Mouse (Mus musculus) heart, embryonic 12.5 days (tissue): ENCODE measurements at regions not wholly inside any gene's neighbourhood (a gene's known extent, or its start where the extent isn't known, plus 50 kb on each side); places are given as distances from the start of the nearest gene placed in this dataset.

Source experiments
- ATAC-seq: fragments of 200-750 bp; cut with Nextera tagmentation; 2 replicates; pipeline ENCODE4 v1.8.0; 2017; ENCODE audit warnings: moderate TSS enrichment, moderate library complexity; ENCODE audit not compliant: insufficient number of reproducible peaks, low FRiP score
- H3K27ac ChIP-seq: fragments of 300-500 bp; sonication (generic); 2 replicates; pipeline ENCODE4 v1.5.1; 2016; ENCODE audit warnings: mild to moderate bottlenecking, moderate library complexity; ENCODE audit not compliant: poor library complexity, severe bottlenecking
- H3K27me3 ChIP-seq: fragments of 300-500 bp; sonication (generic); replicated peaks from 2 replicates; pipeline ENCODE4 v1.6.1; 2016; ENCODE audit warnings: mild to moderate bottlenecking, moderate library complexity
- H3K36me3 ChIP-seq: fragments of 300-500 bp; sonication (generic); 2 replicates; pipeline ENCODE4 v1.6.1; 2016; ENCODE audit warnings: mild to moderate bottlenecking, moderate library complexity
- H3K4me1 ChIP-seq: fragments of 300-500 bp; sonication (generic); replicated peaks from 2 replicates; pipeline ENCODE4 v1.6.1; 2016; ENCODE audit warnings: mild to moderate bottlenecking
- H3K4me2 ChIP-seq: fragments of 300-500 bp; sonication (generic); 2 replicates; pipeline ENCODE4 v1.6.1; 2016; ENCODE audit warnings: mild to moderate bottlenecking, moderate library complexity
- H3K4me3 ChIP-seq: fragments of 300-500 bp; sonication (generic); 2 replicates; pipeline ENCODE4 v1.5.1; 2016; ENCODE audit warnings: mild to moderate bottlenecking
- H3K9ac ChIP-seq: fragments of 300-500 bp; sonication (generic); 2 replicates; pipeline ENCODE4 v1.6.1; 2016; ENCODE audit warnings: mild to moderate bottlenecking, moderate library complexity
- H3K9me3 ChIP-seq: fragments of 300-500 bp; sonication (generic); replicated peaks from 2 replicates; pipeline ENCODE4 v1.6.1; 2016; ENCODE audit warnings: mild to moderate bottlenecking, moderate library complexity
- WGBS: fragments of 180-500 bp; shearing (Covaris S2); methylation state at CpG from one replicate; pipeline ENCODE4 v1.1.7; 2016; 5-methylcytosine and 5-hydroxymethylcytosine counted together

DNA sequence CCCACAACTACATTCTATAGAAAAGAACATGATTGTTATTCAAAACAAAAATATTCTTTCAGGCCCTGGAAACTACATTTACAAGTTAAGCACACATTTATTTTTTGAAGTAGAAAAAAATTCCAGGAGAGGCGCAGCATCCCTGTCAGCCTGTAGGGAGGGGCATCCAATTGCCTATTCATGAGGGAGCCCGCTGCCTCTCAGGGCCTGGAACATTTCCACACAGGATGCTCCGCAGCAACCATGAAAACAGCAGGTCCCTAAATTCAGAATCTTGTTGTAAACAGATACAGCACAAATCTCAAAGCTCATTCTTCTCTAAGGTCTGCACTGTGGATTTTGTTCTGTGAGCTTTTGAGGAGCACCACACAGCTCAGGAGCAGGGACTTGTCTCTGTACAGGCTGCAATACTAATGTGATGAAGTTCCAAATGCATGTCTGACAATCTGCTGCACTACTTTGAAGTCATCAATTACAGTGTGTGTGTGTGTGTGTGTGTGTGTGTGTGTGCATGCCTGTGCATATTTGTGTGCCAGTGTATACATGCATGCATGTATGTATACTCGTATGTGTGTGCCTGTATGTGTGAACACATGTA lies 121.4 kb upstream of the Spaca1 start:
- ATAC-seq: no peak
- Histone ChIP-seq H3K4me3 (no peak overlapping the region), H3K4me1 (0 out of 2 replicates have a peak, but pooled peaks cover 3% of the 10 kb centered on the region), H3K27me3 (no peaks in the 10 kb centered on the region), H3K9ac (no peak overlapping the region), H3K36me3 (no peaks in the 10 kb centered on the region), H3K27ac (no peak overlapping the region), H3K9me3 (no peaks in the 10 kb centered on the region), H3K4me2 (no peak overlapping the region)
- 69% methylated on average over 4 of the region's 4 CpGs for WGBS

- Histone ChIP-seq H3K4me2 (no peak overlapping the region), H3K4me1 (0 out of 2 replicates have a peak, but pooled peaks cover 3% of the 10 kb centered on the region), H3K9me3 (no peaks in the 10 kb centered on the region), H3K36me3 (no peaks in the 10 kb centered on the region), H3K4me3 (no peak overlapping the region), H3K9ac (no peak overlapping the region), H3K27ac (no peak overlapping the region), H3K27me3 (no peaks in the 10 kb centered on the region)
- no peak for ATAC-seq
- WGBS: 60% methylated on average over 3 of the region's 3 CpGs
Measured at GRCm38 (mm10) chr4:34172000-34172399, 122.0 kb upstream of the Spaca1 start.

DNA sequence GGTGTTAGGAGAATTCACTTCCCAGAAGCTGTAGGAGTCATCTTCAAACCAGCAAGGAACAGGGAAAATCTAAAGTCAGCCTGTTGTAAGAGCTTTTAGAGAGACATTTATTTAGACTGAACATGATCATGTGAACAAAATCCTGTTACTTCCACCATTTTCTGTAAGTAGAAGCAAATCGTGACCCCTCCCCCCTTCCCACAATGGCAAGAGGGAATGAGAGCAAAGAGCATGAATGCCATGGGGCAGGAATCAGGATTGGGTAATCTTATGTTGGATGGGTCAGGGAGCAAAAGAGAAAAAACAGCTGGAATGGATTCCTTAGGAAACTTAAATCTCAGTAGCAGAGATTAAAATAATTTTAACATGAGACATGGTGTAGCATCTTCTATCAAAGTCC lies 127.4 kb upstream of the Spaca1 start:
- WGBS: 74% methylated on average over 1 of the region's 1 CpGs
- Histone ChIP-seq H3K27me3 (no peaks in the 10 kb centered on the region), H3K9ac (no peak overlapping the region), H3K27ac (no peak overlapping the region), H3K4me3 (no peak overlapping the region), H3K4me2 (no peak overlapping the region), H3K9me3 (no peaks in the 10 kb centered on the region), H3K36me3 (no peaks in the 10 kb centered on the region), H3K4me1 (no peaks in the 10 kb centered on the region)
- ATAC-seq: no peak

DNA sequence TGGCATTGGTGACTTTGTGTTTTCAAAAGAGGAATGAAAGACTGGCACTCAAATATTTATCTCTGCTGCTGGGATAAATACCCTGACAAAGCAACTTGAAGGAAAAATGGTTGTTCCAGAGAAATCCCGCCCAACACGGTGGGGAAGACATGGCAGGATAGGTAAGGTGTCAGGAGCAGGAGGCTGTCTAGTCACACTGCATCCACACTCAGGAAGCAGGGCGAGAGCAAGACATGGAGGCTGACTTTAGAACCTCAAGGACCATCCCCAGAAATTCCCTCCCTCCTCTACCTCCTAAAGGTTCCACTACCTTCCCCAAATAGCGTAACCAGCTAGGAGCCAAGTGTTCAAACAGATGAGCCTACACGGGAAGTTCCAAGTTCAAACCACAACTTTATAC lies 136.5 kb upstream of the Spaca1 start:
- H3K27ac ChIP-seq: no peak overlapping the region
- H3K4me1 ChIP-seq: no peaks in the 10 kb centered on the region
- H3K36me3 ChIP-seq: no peaks in the 10 kb centered on the region
- no peak overlapping the region for H3K4me2 ChIP-seq
- WGBS: 84% methylated on average over 5 of the region's 5 CpGs
- no peak overlapping the region for H3K9ac ChIP-seq
- H3K4me3 ChIP-seq: no peak overlapping the region
- no peaks in the 10 kb centered on the region for H3K9me3 ChIP-seq
- no peak for ATAC-seq
- no peaks in the 10 kb centered on the region for H3K27me3 ChIP-seq

GRCm38 (mm10) chr4:34203193-34203848 lies 153.3 kb upstream of the Spaca1 start:
- Histone ChIP-seq H3K4me1 (no peaks in the 10 kb centered on the region), H3K27ac (no peak overlapping the region), H3K9me3 (no peaks in the 10 kb centered on the region), H3K27me3 (no peaks in the 10 kb centered on the region), H3K4me2 (no peak overlapping the region), H3K9ac (no peak overlapping the region), H3K36me3 (no peaks in the 10 kb centered on the region), H3K4me3 (no peak overlapping the region)
- no peak for ATAC-seq
- WGBS: 81% methylated on average over 10 of the region's 10 CpGs

DNA sequence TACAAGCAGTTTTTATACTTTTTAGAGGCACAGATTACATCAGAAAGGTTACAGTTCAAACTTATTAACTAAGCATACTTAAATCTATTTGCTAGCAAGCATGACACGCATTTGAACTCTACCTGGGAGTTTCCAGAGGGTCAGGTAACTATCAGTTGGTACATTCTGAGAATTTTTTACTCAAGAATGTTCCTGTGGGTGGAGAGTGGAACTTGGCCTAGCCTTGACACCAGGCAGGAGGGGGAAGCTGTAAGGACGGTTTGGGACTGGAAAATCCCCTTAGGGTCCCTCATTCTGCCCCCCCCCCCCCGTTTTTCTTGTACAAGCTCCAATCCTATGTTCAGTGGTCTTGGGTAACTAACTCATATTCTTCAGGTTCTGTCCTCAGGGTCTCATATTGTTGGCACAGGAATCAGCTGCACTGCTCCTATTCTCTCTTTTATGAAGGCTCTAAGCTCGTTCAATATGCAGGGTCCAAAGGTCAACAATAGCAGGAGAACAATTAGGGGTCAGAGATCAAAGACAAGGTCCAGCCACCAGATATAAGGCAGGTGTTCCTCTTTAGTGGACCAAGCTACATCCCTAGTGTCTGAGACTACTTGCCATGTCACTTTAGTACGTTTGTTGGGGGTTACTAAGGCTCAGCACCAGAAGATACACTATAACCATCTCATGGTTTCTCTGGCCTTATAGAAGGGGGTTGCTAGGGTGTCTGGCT lies 159.3 kb upstream of the Spaca1 start:
- no peaks in the 10 kb centered on the region for H3K4me1 ChIP-seq
- H3K36me3 ChIP-seq: no peaks in the 10 kb centered on the region
- WGBS: 56% methylated on average over 5 of the region's 5 CpGs
- no peak overlapping the region for H3K9ac ChIP-seq
- no peak for ATAC-seq
- H3K27me3 ChIP-seq: no peaks in the 10 kb centered on the region
- no peak overlapping the region for H3K4me2 ChIP-seq
- no peaks in the 10 kb centered on the region for H3K9me3 ChIP-seq
- no peak overlapping the region for H3K4me3 ChIP-seq
- H3K27ac ChIP-seq: no peak overlapping the region

DNA sequence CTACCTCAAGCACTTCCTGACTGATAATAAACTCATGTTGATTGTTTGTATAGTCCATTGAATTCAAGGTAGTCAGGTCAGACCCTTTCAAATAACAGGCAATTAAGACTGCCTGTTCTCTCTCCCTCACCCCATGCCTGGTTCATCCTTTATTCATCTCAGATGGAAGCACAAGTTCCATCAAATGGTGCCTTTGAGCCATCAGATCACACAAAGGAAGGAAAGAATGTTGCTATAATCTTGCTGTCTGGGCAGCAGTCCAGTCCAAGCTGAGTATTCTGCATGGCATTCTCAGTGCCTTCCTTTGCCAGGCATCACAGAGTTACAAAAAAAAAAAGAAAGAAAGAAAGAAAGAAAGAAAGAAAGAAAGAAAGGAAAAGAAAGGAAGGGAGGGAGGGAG lies 163.7 kb upstream of the Spaca1 start:
- H3K9me3 ChIP-seq: no peaks in the 10 kb centered on the region
- no peak overlapping the region for H3K4me3 ChIP-seq
- H3K4me1 ChIP-seq: no peaks in the 10 kb centered on the region
- no peak for ATAC-seq
- H3K27me3 ChIP-seq: no peaks in the 10 kb centered on the region
- H3K9ac ChIP-seq: no peak overlapping the region
- H3K4me2 ChIP-seq: no peak overlapping the region
- no peaks in the 10 kb centered on the region for H3K36me3 ChIP-seq
- H3K27ac ChIP-seq: no peak overlapping the region

DNA sequence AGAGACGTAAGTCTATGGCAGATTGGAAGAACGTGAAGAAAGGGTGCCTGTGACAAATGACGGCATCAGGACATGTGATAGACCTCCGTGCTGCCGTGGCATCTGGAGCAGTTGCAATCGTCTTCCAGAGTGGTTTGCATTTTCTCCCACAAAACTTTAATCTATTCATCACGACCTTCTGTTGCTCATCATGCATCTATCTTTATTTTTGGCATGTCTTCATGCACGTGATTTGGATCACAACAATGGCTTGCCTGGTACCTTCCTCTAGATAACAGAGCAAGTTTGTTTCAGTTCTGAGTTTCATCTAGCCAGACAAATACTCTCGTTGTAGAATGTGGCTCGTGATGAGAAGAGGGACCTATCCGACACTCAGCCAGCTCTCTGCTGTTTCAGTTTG lies 164.4 kb upstream of the Spaca1 start:
- Histone ChIP-seq H3K27ac (no peak overlapping the region), H3K36me3 (no peaks in the 10 kb centered on the region), H3K9ac (no peak overlapping the region), H3K9me3 (no peaks in the 10 kb centered on the region), H3K4me1 (no peaks in the 10 kb centered on the region), H3K4me2 (no peak overlapping the region), H3K4me3 (no peak overlapping the region), H3K27me3 (no peaks in the 10 kb centered on the region)
- 63% methylated on average over 11 of the region's 11 CpGs for WGBS
- no peak for ATAC-seq

DNA sequence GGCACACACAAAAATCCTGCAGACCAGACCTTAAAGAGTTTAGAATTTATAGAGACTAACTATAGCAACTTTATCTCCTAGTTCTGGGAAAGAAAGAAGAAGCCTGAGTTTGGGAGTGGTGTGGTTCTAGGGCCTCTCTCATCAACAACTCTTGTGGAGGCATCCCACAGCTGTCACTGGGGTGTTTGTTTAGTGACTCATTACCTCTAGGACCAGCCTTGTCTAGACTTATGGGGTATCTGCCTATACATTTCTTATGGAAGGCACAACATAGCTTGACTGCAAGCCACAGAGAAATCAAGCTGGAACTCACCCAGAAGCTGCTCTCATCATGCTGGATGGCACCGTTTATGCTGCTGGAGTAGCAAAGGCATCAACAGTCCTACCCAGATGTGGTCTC lies 171.9 kb upstream of the Spaca1 start:
- no peaks in the 10 kb centered on the region for H3K27me3 ChIP-seq
- WGBS: 73% methylated on average over 1 of the region's 1 CpGs
- ATAC-seq: no peak
- no peak overlapping the region for H3K4me3 ChIP-seq
- no peak overlapping the region for H3K9ac ChIP-seq
- H3K36me3 ChIP-seq: no peaks in the 10 kb centered on the region
- no peak overlapping the region for H3K4me2 ChIP-seq
- H3K9me3 ChIP-seq: no peaks in the 10 kb centered on the region
- 0 out of 2 replicates have a peak, but pooled peaks cover 4% of the 10 kb centered on the region for H3K4me1 ChIP-seq
- H3K27ac ChIP-seq: no peak overlapping the region

GRCm38 (mm10) chr4:34226089-34226840 lies 176.3 kb upstream of the Spaca1 start:
- 0 out of 2 replicates have a peak, but pooled peaks cover 4% of the 10 kb centered on the region for H3K4me1 ChIP-seq
- H3K4me3 ChIP-seq: no peak overlapping the region
- H3K4me2 ChIP-seq: no peak overlapping the region
- no peak overlapping the region for H3K27ac ChIP-seq
- 28% methylated on average over 5 of the region's 5 CpGs for WGBS
- no peak overlapping the region for H3K9ac ChIP-seq
- H3K36me3 ChIP-seq: no peaks in the 10 kb centered on the region
- H3K27me3 ChIP-seq: no peaks in the 10 kb centered on the region
- no peak for ATAC-seq
- no peaks in the 10 kb centered on the region for H3K9me3 ChIP-seq

DNA sequence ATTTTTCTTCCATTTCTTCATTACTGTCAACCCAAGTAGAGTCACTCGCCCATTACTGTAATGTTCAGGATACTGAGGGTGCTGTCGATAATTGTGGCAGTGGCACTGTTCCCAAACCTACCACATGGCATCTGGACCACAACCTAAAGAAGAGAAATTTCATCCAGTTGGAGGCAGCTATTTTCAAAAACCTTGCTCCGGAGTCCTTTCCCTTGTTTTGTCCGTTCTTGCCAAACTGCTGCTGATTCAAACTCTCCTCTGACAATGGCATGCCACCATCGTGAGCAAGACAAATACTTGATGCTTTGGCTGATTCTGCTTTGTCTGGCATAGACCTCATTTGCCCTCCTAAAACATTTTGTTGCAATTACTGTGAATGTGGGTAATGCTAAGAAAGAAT lies 176.9 kb upstream of the Spaca1 start:
- no peak for ATAC-seq
- 85% methylated on average over 5 of the region's 5 CpGs for WGBS

More for the DNA sequence above, 176.9 kb upstream of the Spaca1 start:
- Histone ChIP-seq H3K36me3 (no peaks in the 10 kb centered on the region), H3K4me2 (no peak overlapping the region), H3K9me3 (no peaks in the 10 kb centered on the region), H3K27ac (no peak overlapping the region), H3K4me3 (no peak overlapping the region), H3K9ac (no peak overlapping the region), H3K4me1 (0 out of 2 replicates have a peak, but pooled peaks cover 4% of the 10 kb centered on the region), H3K27me3 (no peaks in the 10 kb centered on the region)
